Mouse (Mus musculus): ENCODE data around the gene Arhgef3.

Arhgef3 gene

DNA sequence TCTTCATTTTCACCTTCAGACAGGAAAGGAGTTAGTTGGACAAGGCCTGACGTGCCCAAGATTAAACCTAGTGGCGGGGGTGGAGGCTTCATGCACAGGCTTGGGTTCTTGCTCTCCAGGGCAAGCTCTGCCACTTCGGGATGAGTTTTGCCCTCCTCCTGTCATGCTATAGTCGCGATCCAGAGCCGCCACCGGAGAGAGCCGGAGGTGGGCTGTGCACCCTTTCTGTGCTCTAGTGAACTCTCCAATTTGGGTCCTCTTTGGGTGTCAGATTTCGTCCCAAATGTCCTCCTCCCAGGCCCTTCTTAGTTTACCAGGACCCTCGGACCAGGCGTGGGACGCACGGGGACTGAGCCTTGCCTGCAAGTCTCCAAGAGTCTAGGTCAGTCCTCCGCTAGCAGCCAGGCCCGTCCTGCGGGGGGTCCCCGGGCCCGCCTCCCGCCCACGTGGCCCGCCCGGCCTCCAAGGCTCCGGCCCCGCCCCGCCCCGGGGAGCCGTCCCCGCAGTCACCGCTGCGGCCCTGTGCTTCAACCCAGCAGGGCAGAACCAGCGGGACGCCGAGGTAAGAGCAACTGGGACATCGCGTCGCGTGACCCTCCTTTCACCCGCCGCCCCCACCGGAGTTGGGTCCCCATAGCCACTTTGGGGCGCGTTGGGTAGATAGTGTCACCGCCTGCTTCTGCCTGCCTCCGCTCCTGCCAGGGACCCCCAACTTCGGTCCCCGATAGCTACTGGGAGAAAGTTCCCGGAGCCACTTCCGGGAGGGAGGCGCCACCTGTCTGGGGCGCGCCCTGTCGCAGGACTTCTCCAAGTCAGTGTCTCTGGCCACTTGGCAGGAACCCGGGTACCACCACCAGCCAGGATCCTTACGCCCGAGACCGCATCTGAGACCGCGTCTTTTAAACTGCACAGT lies at the start of gene Arhgef3:
Gene Arhgef3, plus strand, starts transcription at position 538 of the 913 bp plus-strand sequence.
- peak; percentile 65 for DNase-seq (ENCODE audit: low spot score)

DNA sequence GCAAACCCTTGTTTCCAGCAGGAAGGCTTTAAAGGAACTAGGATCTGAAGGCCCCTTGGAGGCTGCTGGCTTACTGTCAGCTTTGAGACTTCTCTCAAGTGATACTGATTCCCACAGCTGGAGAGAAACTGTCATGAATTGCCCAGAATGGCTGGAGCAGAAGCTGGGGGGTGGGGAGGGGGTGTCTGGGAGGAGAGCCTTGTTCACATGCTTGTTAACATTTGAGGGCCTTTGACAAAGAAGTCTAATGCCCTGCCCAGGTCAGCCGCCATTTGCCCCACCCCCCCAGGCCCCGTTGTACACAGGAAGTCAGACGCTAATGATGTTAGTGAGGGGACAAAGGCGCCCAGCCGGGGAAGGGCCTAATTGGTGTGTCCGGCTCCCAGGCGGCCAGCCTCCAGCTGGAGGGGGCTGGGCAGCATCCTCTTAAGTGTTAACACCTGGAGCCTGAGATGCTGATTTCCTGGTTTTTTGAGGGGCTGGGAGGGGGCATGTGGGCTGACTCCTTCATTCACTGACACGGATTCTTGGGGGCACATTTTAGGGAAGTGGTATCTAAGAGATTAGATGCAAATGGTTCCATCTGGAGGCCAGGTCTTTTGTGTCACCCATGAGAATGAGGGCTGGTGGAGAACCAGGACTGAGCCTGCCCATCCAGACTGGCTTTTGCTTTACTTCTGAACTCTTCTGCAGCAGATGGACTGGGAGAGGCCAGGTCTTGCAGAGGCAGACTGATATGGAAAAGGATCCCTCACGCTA lies 48.3 kb upstream of the Arhgef3 start:
- peak; percentile 81 for DNase-seq (ENCODE audit: low spot score)

DNA sequence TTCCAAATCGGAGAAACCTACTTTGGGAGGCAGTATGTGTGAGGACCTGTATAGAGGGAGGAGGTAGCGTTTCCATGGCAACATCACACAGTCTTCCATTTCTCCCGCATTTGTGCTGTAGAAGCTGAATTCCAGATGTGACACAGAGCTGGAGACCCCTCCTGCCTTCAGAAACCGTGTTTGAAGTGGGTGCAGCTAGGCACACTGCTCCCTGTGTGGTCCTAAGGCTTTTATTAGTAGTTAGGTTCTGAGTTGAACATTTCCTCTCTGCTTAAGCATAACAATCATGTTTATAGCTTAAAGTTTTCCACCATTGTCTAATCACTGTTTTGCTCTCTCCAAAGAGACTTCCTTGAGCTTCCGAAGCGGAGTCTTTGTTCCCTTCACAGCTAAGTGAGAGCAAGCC lies 46.8 kb upstream of the Arhgef3 start:
- no peak for DNase-seq (ENCODE audit: low spot score)

DNA sequence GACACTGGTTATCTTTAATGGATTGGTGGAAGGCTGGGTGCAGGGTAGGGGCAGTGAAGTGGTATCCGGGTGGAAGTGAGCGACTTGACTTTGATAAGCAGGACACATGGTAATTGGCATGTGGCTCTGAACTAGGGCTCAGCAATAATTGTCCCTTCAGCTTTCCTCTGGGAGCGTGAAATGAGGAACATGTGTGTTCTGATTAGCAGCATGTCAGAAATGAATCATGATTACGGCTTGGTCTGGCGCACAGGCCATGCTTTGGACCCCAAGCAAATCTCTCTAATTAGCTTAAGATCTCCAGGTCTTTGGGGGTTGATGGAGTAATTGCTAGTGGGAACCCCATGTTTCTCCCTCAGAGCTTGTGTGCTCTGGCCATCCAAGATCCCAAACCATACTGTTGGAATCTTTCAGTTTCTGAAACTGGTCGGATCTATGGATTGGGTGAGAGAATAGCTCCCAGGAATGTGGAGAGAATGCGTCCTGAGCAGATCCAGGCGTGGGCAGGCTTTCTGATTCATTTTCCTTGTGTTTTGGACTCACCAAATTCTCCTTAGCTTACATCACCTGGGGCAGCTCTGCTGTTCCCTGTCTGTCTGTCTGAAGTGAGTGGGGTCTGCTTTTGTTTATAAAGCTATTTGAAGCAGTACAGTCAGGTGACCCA lies 45.1 kb upstream of the Arhgef3 start:
- DNase-seq (ENCODE audit: low spot score): peak; percentile 46

DNA sequence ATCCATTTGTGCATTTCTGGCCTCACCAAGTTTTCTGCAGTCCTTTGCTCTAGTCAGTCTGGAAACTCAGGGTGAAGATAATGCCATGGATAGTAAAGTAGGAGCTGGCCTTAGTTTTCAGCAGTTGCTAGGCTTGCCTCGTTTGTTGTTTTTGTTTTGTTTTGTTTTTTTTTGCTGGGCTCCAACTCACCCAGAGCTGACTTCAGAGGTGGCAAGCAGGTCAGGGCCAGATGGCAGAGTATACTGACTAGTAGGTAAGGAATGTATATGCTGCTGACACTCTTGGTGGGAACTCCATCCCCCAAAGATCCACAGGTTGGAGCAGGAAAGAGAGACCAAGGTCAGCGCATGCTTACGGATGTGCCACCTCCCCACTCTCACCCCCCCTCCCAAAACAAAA lies 44.6 kb upstream of the Arhgef3 start:
- DNase-seq (ENCODE audit: low spot score): no peak

DNA sequence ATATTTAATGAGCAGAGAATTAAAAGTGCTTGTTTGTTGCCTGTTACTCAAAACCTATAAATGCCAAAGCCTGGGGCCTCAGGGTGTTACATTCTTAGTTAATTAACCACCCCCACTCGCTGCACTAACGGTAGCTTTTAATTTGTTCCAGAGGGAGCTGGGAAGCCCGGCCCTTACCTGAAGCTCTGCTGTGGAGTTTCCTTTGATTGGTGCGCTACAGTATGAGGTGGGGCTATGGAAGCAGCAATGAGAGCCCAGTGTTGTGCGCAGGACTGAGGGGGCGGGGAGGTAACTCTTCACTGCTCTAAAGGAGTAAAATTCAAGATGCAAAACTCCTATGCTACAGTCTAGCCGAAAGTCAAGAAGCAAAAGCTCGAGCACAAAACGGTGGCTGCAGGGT lies 43.9 kb upstream of the Arhgef3 start:
- DNase-seq (ENCODE audit: low spot score): no peak

DNA sequence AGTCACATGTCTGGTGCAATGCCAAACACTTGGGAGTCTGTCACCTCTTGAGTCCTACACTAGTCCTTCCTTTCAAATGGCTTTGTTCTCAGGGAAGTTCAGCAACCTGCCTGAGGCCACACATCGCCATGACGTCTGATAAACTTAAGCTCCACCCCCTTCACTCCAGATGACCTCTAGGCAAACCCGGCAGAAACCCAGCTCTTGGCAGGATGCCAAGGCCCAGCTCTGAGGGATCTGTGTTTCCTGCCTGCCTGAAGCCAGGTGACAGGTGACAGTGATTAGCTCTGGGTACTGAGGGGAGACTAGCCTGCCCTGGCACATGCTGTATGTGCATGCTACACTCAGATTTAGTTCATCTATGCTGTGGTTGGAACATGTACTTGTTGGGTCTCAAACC lies 42.7 kb upstream of the Arhgef3 start:
- DNase-seq (ENCODE audit: low spot score): no peak

DNA sequence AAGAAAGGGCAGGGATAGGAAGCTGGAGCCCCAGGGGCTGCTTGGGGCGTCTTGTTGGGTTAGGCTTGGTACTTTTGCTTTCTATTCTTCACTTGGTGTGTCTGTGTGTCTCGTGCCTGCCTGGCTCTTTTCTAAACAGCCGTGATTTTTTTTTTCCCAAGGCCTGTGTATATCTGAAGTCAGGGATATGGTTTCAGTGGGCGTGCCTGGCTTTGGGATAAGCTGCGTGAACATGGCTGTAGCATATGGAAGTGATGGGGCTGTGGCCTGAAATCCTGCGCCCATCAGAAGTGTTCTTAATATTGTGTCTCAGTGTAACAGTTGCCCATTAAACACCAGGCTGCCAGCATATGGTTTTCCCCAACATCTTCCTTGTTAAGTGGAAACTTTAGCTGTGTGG lies 39.6 kb upstream of the Arhgef3 start:
- DNase-seq (ENCODE audit: low spot score): no peak

DNA sequence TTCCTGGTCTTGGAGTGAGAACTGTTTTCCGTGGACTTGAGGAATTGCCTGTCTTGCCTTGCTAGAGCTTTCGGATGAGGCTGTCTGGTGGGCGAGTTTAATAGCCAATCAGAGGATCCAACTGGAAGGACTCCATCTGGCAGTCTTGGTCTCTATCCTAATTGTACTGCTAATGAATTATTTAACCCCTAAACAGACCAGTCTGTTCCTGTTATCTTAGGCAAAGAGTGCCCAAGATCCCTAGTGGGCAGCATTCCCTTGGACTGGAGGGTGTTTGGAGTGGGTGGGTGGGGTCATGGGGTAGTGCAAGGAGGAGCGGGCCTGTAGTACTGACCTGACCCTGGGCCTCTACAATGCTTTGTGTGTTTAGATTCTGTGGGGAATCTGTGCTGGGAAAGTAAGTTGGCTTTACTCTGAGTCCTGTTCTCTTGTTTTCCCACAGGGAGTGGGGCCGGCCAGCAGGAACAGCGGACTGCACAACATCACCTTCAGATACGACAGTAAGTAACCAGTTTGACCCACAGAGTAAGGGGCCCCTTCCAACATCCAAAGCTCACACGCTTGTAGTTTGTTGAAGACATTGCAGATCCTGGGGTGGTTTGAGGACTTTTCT lies 38.7 kb upstream of the Arhgef3 start:
- DNase-seq (ENCODE audit: low spot score): peak; percentile 58

DNA sequence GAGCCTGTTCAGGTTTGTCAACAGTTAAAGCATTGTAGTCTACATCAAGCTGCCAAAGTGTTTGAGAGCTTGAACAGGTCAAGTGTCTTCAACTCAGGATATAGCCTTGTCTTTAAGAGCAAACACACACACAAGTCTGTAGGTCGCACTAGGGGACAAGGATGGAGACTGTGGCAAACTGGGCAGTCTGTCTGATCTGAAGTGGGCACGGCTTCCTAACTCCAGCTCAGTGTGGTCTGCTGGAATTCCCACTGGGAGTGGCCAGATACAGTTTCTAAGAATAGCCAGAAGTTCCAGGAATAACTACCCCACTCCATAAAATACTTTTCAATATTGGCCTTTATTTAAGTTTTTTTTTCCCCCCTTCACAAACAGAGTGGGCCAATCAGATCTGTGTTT lies 38.2 kb upstream of the Arhgef3 start:
- no peak for DNase-seq (ENCODE audit: low spot score)

DNA sequence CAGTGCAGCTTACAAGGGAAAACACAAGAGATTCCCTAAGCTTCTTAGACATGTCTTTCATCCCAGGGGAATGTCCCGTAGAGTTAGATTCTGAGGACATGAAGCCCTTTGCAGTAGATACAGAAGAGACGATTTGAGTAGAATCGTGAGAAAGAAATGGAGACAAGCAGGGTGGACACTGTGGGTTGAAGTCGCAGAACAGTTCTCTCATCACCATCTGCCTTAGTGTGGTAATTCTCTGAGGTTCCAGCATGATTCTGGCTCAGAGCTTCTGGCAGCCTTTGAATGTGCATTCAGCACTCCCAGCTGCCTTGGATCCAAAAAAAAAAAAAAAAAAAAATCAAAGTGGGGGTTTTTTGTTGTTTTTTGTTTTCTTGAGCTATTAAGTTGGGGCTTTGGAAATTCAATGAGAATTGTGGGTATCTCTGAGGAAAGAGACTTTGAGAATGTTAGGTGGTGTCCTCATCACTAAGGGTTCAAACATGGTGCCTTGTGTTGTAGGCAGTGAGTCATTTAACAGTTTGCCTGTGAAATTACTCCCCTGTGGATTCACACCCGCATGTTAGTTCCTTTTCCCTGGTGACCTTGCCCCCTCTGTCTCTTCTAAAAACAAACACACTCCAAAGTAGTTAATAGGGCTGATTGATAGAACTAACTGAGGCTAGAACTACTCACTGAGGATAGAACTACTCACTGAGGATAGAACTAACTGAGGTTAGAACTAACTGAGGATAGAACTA lies 33.0 kb upstream of the Arhgef3 start:
- no peak for DNase-seq (ENCODE audit: low spot score)

DNA sequence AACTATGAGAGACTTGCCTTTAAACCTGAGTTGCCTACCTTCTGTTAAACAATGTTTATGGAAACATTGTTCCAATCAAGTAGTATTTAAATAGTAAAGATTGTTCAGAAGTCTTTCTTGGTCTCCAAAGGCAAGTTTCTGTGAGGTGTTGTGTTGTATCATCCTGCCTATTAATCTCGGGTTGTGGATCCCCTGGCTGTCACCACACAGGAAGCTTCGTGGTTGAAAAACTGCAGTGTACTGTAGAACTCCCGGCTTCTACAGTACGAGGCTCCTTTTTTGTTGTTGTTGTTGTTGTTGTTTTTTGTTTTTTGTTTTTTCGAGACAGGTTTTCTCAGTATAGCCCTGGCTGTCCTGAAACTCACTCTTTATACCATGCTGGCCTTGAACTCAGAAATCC lies 29.2 kb upstream of the Arhgef3 start:
- no peak for DNase-seq (ENCODE audit: low spot score)

DNA sequence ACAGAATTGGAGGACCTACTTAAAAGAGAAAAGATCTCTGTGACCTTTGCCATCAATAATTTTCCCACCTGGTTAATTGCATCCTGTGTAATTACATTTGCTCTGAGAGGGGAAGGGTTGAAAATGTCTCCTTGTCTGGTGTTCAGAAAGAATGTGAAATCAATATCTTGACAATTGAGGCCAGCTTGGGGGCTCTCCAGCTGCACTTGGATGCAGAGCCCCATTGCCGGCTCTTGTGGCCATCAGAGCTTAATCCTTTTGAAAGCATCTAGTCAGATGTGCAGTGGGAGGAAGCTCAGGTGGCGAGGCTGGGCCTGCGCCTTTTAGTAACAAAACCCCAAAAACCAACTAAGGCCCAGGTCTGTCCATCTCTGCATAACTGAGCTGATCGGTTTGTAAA lies 28.7 kb upstream of the Arhgef3 start:
- DNase-seq (ENCODE audit: low spot score): peak; percentile 39

DNA sequence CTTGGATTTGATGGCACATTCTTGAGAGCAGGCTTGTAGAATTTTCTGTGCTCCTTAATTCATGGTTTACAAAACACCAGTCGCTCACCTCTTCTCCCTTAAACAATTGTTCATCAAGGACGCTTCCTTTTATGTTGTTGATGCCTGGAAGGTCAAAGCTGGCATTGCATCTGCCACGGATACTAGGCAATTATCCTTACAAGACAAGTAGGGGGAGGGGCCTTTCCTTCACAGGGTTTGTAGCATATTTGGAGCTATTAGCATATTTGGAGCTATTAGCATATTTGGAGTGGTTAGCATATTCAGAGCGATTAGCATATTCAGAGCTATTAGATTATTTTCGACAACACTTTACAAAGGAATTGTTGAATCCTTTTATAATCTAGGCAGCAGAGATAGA lies 20.5 kb upstream of the Arhgef3 start:
- DNase-seq (ENCODE audit: low spot score): no peak

DNA sequence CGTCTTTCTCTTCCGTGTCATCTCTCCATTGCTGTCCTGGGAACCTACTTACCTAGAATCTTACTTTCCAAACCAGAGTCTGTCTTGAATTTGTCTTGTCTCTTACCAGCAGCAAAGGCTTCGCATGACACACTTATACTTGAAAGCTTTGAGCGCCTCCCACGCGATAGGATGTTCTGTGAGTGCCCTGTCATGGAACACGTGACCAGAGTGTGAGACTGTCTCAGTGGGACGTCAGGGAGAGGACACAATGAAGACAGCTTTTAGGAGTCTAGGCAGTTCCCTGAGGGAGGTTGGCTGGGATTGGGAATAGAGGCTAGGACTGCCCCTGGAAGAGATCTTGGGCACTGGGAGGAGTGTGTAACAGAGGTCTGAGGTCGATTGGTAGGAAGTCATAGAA lies 18.6 kb upstream of the Arhgef3 start:
- DNase-seq (ENCODE audit: low spot score): no peak

DNA sequence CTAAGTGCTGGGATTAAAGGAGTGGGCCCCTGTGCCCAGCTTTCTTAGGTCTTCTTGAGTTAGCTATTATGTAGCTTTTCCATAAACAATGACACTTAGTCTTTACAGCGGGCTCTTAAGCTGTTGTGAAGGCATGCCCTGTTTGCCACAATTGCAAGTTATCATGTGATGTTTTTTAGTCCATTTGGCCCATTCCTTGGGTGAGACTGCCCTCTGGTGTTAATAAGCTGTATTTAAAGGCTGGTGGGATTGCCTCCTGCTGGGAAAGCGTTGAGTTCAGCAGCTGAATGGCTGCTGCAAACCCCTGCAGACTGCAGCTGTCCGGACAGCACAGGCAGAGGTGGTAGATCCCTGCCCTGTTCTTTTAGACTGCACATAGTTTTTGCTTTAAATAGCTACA lies 17.9 kb upstream of the Arhgef3 start:
- DNase-seq (ENCODE audit: low spot score): peak; percentile 93

DNA sequence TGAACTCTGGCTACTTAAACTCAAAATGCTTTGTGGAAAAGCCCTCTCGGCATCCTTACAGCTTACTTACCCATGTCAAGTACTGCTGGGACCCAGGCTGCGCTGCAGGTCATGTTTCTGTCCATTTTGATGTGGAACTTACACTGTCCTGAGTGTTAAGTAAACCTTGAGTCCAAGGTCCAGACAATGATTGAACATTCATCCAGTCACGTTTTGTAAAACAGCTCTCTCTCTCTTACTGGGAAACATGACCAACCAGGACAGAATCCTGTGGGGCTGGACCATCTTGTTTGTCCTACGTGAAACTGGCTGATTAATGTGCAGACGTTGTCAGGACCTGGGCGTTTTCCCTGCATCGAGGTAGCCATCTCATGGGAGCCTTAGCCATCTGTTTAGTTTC lies 13.0 kb upstream of the Arhgef3 start:
- DNase-seq (ENCODE audit: low spot score): no peak

DNA sequence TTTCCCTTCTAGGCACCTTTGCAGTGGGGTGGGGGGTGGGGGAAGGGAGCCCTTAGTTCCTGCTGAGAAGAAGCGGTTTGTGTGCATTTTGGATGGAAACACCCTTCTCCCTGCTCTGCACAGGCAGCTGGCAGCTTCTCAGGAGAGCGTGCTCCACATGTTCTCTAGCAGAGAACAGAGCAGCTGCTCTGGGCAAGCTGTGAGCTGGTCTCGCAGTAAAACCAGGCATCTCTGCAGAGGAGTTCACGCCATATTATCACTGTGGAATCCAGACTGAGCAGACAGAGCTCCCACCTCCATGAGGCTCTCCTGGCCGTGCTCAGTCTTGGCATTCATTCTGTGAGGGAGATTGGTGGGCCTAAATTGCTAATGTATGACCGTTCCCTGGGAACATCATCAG lies 12.0 kb upstream of the Arhgef3 start:
- no peak for DNase-seq (ENCODE audit: low spot score)

DNA sequence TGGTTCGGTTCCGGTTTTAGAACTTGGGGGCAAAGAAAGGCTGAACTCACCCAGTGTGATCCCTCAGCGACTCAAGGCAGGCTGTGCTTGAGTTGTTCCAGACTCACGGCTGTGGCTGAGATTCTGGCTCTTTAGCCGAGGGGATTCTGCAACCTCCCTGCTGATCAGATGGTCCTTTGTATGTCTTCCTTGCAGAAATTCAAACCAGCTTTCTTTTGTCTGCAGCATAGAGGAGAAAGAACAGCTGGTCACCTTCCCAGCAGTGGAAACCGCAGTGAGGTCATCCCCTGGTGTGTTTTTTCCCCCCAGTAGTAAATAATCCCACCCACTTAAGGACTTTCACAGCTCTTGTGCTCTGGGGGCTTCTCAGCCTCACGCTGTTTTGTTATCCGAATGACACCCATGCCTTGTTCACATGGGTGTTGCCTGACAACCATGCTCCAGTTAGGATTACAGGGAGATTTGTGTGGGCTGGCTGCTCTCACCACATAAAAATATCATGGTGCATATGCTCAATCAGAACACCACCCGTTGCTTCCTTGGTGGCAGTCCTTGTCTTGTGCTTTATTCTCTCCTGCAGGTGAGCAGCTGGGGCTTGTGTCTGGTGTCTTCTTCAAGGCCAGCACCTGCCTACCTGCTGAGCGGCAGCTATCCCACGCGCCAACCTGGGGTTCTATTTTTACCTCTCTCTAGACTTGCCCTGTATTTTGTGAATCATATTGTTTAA lies 8.8 kb upstream of the Arhgef3 start:
- peak; percentile 39 for DNase-seq (ENCODE audit: low spot score)

DNA sequence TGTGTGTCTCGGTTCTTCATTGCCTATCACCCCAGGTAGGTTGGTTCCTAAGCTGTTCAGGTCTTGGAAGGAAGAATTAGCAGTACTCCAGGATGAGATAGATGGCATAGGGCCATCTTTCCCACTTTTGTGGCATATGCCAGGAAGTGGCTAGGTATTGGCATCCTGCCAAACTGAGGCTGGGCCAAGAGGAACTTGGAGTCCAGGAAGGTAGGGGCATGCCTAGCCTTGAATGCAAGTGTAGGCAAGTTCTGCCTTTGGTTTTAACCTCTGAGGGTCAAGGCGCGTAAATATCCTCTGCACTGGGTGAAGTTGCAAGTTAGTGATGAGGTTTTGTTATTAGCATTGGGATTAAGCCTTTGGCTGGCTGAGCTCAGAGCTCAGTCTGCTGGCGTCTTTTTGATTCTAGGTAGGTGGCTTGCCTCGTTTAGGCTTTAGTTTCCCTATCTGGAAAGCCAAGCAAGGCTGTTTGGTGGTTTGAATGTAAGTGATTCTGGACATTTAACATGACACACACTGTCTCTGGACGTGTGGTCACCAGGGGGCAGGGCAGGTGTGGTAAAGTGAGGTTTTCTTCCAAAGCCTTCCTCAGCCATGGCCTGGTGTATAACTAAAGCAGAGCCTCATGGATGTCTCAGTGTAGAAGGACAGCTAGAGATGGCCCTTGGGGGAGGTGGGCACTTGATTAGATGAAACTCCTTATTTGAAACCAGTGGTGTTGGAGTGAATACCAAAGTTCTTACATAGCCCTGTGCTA lies 5.8 kb upstream of the Arhgef3 start:
- DNase-seq (ENCODE audit: low spot score): no peak
